ENCODE assay signal across 8 mouse cellular contexts in genomic region chr9:121757432-121757831, GRCm38 (mm10). TPM values are rescaled to one million over a fixed set of nuclear protein-coding genes. Genes with fewer than 3 reads are reported as not detected.
A peak's percentile ranks its signal among the peaks of the same experiment; 100 is the strongest.
DNase-seq lines count a peak whose midpoint lies in the region; ATAC-seq lines count a peak whose summit lies in the region.

No protein-coding gene starts in this region.

- no peak for ATAC-seq in forebrain, embryonic 13.5 days
- no peak for ATAC-seq in hindbrain, embryonic 14.5 days (ENCODE audit: low FRiP score)
- no peak for ATAC-seq in stomach, embryonic 16.5 days (ENCODE audit: insufficient read depth, low FRiP score)

- no peak overlapping the region for H3K9ac ChIP-seq in forebrain, embryonic 13.5 days
- no peak overlapping the region for H3K9ac ChIP-seq in hindbrain, embryonic 14.5 days
- no peak overlapping the region for H3K9ac ChIP-seq in stomach, embryonic 16.5 days (ENCODE audit: low read length)

- peaks cover 47% of the 10 kb centered on the region for H3K4me1 ChIP-seq in forebrain, embryonic 10.5 days
- H3K4me1 ChIP-seq in forebrain, embryonic 13.5 days: peaks cover 34% of the 10 kb centered on the region
- H3K4me1 ChIP-seq in hindbrain, embryonic 14.5 days (replicated peaks; ENCODE audit: control insufficient read depth, insufficient read depth, low read length): peaks cover 32% of the 10 kb centered on the region
- H3K4me1 ChIP-seq in stomach, embryonic 16.5 days (ENCODE audit: control insufficient read depth, insufficient read depth, low read length): peaks cover 19% of the 10 kb centered on the region

- H3K27ac ChIP-seq in forebrain, embryonic 10.5 days: peak overlapping the region; percentile 20; the same call in 1 of the 2 replicates
- H3K27ac ChIP-seq in forebrain, embryonic 13.5 days: no peak overlapping the region
- H3K27ac ChIP-seq in hindbrain, embryonic 14.5 days: no peak overlapping the region
- peak overlapping the region; percentile 36; the same call in 1 of the 2 replicates for H3K27ac ChIP-seq in stomach, embryonic 16.5 days (ENCODE audit: low read length)

- DNase-seq in forebrain, embryonic 10.5 days (ENCODE audit: extremely low spot score, low spot score): peak; percentile 25
- DNase-seq in testis, postnatal 10 days (ENCODE audit: low spot score): peak; percentile 56
- DNase-seq in testis, postnatal 14 days (ENCODE audit: low spot score): no peak
- DNase-seq in hindbrain, embryonic 14.5 days (ENCODE audit: low spot score): peak; percentile 39
- no peak for DNase-seq in gastrocnemius, adult 8-10 months (ENCODE audit: low spot score in 2 of 2)
- DNase-seq in right cerebral cortex, postnatal 25 days: no peak

- H3K36me3 ChIP-seq in forebrain, embryonic 10.5 days (replicated peaks): peaks cover 51% of the 10 kb centered on the region
- H3K36me3 ChIP-seq in forebrain, embryonic 13.5 days (ENCODE audit: poor library complexity, severe bottlenecking): peaks cover 42% of the 10 kb centered on the region
- H3K36me3 ChIP-seq in hindbrain, embryonic 14.5 days (replicated peaks; ENCODE audit: control insufficient read depth, insufficient read depth): peaks cover 44% of the 10 kb centered on the region
- H3K36me3 ChIP-seq in stomach, embryonic 16.5 days (ENCODE audit: control insufficient read depth, insufficient read depth, low read length): peaks cover 13% of the 10 kb centered on the region

- WGBS in forebrain, embryonic 10.5 days: 75% methylated on average over 3 of the region's 3 CpGs
- WGBS in forebrain, embryonic 13.5 days: 73% methylated on average over 3 of the region's 3 CpGs
- WGBS in hindbrain, embryonic 14.5 days: 64% methylated on average over 3 of the region's 3 CpGs
- 57% methylated on average over 3 of the region's 3 CpGs for WGBS in stomach, embryonic 16.5 days

- H3K9me3 ChIP-seq in forebrain, embryonic 10.5 days: no peaks in the 10 kb centered on the region
- no peaks in the 10 kb centered on the region for H3K9me3 ChIP-seq in forebrain, embryonic 13.5 days (replicated peaks)
- no peaks in the 10 kb centered on the region for H3K9me3 ChIP-seq in hindbrain, embryonic 14.5 days (ENCODE audit: control insufficient read depth, low read length)
- H3K9me3 ChIP-seq in stomach, embryonic 16.5 days (replicated peaks; ENCODE audit: control insufficient read depth, low read length): no peaks in the 10 kb centered on the region

- no peak overlapping the region for H3K4me2 ChIP-seq in forebrain, embryonic 13.5 days
- H3K4me2 ChIP-seq in hindbrain, embryonic 14.5 days (replicated peaks): no peak overlapping the region
- no peak overlapping the region for H3K4me2 ChIP-seq in stomach, embryonic 16.5 days (ENCODE audit: low read depth, low read length)

- H3K4me3 ChIP-seq in forebrain, embryonic 10.5 days: no peak overlapping the region
- H3K4me3 ChIP-seq in forebrain, embryonic 13.5 days: no peak overlapping the region
- H3K4me3 ChIP-seq in hindbrain, embryonic 14.5 days (replicated peaks; ENCODE audit: low read length): no peak overlapping the region
- no peak overlapping the region for H3K4me3 ChIP-seq in stomach, embryonic 16.5 days (replicated peaks; ENCODE audit: low read length)

- H3K27me3 ChIP-seq in forebrain, embryonic 10.5 days (ENCODE audit: poor library complexity, severe bottlenecking): 0 out of 2 replicates have a peak, but pooled peaks cover 4% of the 10 kb centered on the region
- H3K27me3 ChIP-seq in forebrain, embryonic 13.5 days: no peaks in the 10 kb centered on the region
- no peaks in the 10 kb centered on the region for H3K27me3 ChIP-seq in hindbrain, embryonic 14.5 days (ENCODE audit: control insufficient read depth, insufficient read depth, low read length)
- no peaks in the 10 kb centered on the region for H3K27me3 ChIP-seq in stomach, embryonic 16.5 days (ENCODE audit: control insufficient read depth, insufficient read depth, low read length)

RNA-seq across cellular contexts. Expression of gene Zfp651, which starts 1.7 kb away (rescaled TPM):
- polyA plus RNA-seq in forebrain, embryonic 10.5 days (2016; fragmentation: Nextera tagmentation; extraction: Ambion mirVana): 4.1 and 4.8 TPM in 2 replicates
- 8.1 and 8.4 TPM in 2 replicates for polyA plus RNA-seq in forebrain, embryonic 13.5 days (2015; fragmentation: Nextera tagmentation; extraction: Ambion mirVana)
- 19.1 and 21.5 TPM in 2 replicates for polyA plus RNA-seq in hindbrain, embryonic 14.5 days (2014; fragmentation: Nextera tagmentation; extraction: Ambion mirVana)
- polyA plus RNA-seq in stomach, embryonic 16.5 days (2015; fragmentation: Nextera tagmentation; extraction: Ambion mirVana): 7.9 and 8.0 TPM in 2 replicates
- total RNA-seq in gastrocnemius, adult 8-10 months (2022): 100 to 1,000 TPM; 144 to 158 (median 155) TPM

RNA-seq across cellular contexts. Expression of gene Klhl40, which starts 20.0 kb away (rescaled TPM):
- 0.12 TPM in 1 of 2 replicates, not detected in the other for polyA plus RNA-seq in forebrain, embryonic 10.5 days (2016; fragmentation: Nextera tagmentation; extraction: Ambion mirVana)
- polyA plus RNA-seq in forebrain, embryonic 13.5 days (2015; fragmentation: Nextera tagmentation; extraction: Ambion mirVana): 0.13 and 0.49 TPM in 2 replicates
- polyA plus RNA-seq in hindbrain, embryonic 14.5 days (2014; fragmentation: Nextera tagmentation; extraction: Ambion mirVana): 1.6 and 2.3 TPM in 2 replicates
- 0.45 and 8.0 TPM in 2 replicates for polyA plus RNA-seq in stomach, embryonic 16.5 days (2015; fragmentation: Nextera tagmentation; extraction: Ambion mirVana)
- total RNA-seq in gastrocnemius, adult 8-10 months (2022): 100 to 1,000 TPM; 117 to 138 (median 135) TPM

RNA-seq across cellular contexts. Expression of gene Hhatl, which starts 34.9 kb away (rescaled TPM):
- not detected in 2 replicates for polyA plus RNA-seq in forebrain, embryonic 10.5 days (2016; fragmentation: Nextera tagmentation; extraction: Ambion mirVana)
- polyA plus RNA-seq in forebrain, embryonic 13.5 days (2015; fragmentation: Nextera tagmentation; extraction: Ambion mirVana): 0.09 and 0.16 TPM in 2 replicates
- polyA plus RNA-seq in hindbrain, embryonic 14.5 days (2014; fragmentation: Nextera tagmentation; extraction: Ambion mirVana): 0.31 TPM in 1 of 2 replicates, not detected in the other
- polyA plus RNA-seq in stomach, embryonic 16.5 days (2015; fragmentation: Nextera tagmentation; extraction: Ambion mirVana): 2.2 and 4.3 TPM in 2 replicates
- 100 to 1,000 TPM; 129 to 160 (median 141) TPM for total RNA-seq in gastrocnemius, adult 8-10 months (2022)

RNA-seq across cellular contexts. Expression of gene Nktr, which starts 38.5 kb away (rescaled TPM):
- polyA plus RNA-seq in forebrain, embryonic 10.5 days (2016; fragmentation: Nextera tagmentation; extraction: Ambion mirVana): 52.9 and 60.5 TPM in 2 replicates
- polyA plus RNA-seq in forebrain, embryonic 13.5 days (2015; fragmentation: Nextera tagmentation; extraction: Ambion mirVana): 69.5 and 70.9 TPM in 2 replicates
- polyA plus RNA-seq in hindbrain, embryonic 14.5 days (2014; fragmentation: Nextera tagmentation; extraction: Ambion mirVana): 56.2 and 64.1 TPM in 2 replicates
- polyA plus RNA-seq in stomach, embryonic 16.5 days (2015; fragmentation: Nextera tagmentation; extraction: Ambion mirVana): 54.7 and 55.6 TPM in 2 replicates
- total RNA-seq in gastrocnemius, adult 8-10 months (2022): 10 to 100 TPM; 27.7 to 38.7 (median 34.6) TPM

RNA-seq across cellular contexts. Expression of gene Ss18l2, which starts 47.3 kb away (rescaled TPM):
- 85.3 and 87.5 TPM in 2 replicates for polyA plus RNA-seq in forebrain, embryonic 10.5 days (2016; fragmentation: Nextera tagmentation; extraction: Ambion mirVana)
- 130 and 159 TPM in 2 replicates for polyA plus RNA-seq in forebrain, embryonic 13.5 days (2015; fragmentation: Nextera tagmentation; extraction: Ambion mirVana)
- polyA plus RNA-seq in hindbrain, embryonic 14.5 days (2014; fragmentation: Nextera tagmentation; extraction: Ambion mirVana): 171 and 213 TPM in 2 replicates
- 103 and 112 TPM in 2 replicates for polyA plus RNA-seq in stomach, embryonic 16.5 days (2015; fragmentation: Nextera tagmentation; extraction: Ambion mirVana)
- 100 to 1,000 TPM; 111 to 123 (median 121) TPM for total RNA-seq in gastrocnemius, adult 8-10 months (2022)

Comparison
In these comparisons a context has a peak if more than half of its experiments do, and no peak if none do; other contexts are left out.
1. DNase-seq: peak in forebrain, embryonic 10.5 days (single experiment), testis, postnatal 10 days (single experiment) and hindbrain, embryonic 14.5 days (single experiment); none in testis, postnatal 14 days (single experiment), gastrocnemius, adult 8-10 months (0 of 2) and right cerebral cortex, postnatal 25 days (single experiment).
2. H3K27ac ChIP-seq: peak in forebrain, embryonic 10.5 days (single experiment) and stomach, embryonic 16.5 days (single experiment); none in forebrain, embryonic 13.5 days (single experiment) and hindbrain, embryonic 14.5 days (single experiment).